Mouse (Mus musculus): ENCODE measurements around the gene Sbds.
"Not testable (repeated sequence)": the region's sequence is repeated elsewhere in the genome, so short reads cannot be mapped to it uniquely, and the experiment has no call there.

Gene Sbds

GRCm38 (mm10) chr5:130263454-130263853, 8.1 kb upstream of the Sbds start:
- in situ Hi-C loops (cut with MboI; ENCODE audit: low pct_unique_long_range_greater_than_20kb in 1 of 2, low sequenced_read_pairs in 2 of 2, unreplicated experiment in 1 of 2) = no loop called here

- in situ Hi-C loops (cut with MboI; ENCODE audit: low pct_unique_long_range_greater_than_20kb in 1 of 2, low sequenced_read_pairs in 2 of 2, unreplicated experiment in 1 of 2) = no loop called here
Measured at GRCm38 (mm10) chr5:130257303-130257702, 2.0 kb upstream of the Sbds start.

DNA sequence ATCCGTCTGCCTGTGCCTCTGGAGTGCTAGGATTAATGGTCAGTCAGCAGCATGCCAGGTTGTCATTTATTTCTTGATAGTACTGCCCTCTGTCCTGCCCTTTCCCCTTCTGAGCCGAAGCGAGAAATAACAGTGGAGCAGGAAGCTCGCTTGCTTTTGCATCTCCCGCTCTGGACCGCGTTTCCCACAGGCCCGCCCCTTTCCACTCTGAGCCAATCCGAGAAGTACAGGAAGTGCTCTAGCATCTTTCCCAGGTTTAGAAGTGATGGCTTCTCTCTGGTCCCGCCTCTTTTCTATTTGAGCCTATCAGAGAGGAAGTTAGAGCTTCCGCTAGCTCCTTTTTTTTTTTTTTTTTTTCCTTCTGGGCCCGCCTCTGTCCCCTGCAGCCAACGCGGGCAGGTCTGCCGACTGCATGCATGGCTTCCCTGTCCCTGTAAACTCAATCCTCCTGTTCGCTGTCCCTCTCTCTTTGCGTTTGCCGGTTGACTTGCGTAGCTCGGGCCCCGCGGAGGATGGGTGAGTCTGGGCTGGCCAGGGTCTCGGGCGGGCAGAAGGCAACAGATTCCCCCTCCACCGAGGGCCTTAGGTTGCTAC, 1.4 kb upstream of the Sbds start:
- in situ Hi-C loops (cut with MboI; ENCODE audit: low pct_unique_long_range_greater_than_20kb in 1 of 2, low sequenced_read_pairs in 2 of 2, unreplicated experiment in 1 of 2) = no loop called here

- in situ Hi-C loops (cut with MboI; ENCODE audit: low pct_unique_long_range_greater_than_20kb in 1 of 2, low sequenced_read_pairs in 2 of 2, unreplicated experiment in 1 of 2) = not testable (repeated sequence)
Measured at GRCm38 (mm10) chr5:130255799-130256525, 632 bp upstream of the Sbds start.

DNA sequence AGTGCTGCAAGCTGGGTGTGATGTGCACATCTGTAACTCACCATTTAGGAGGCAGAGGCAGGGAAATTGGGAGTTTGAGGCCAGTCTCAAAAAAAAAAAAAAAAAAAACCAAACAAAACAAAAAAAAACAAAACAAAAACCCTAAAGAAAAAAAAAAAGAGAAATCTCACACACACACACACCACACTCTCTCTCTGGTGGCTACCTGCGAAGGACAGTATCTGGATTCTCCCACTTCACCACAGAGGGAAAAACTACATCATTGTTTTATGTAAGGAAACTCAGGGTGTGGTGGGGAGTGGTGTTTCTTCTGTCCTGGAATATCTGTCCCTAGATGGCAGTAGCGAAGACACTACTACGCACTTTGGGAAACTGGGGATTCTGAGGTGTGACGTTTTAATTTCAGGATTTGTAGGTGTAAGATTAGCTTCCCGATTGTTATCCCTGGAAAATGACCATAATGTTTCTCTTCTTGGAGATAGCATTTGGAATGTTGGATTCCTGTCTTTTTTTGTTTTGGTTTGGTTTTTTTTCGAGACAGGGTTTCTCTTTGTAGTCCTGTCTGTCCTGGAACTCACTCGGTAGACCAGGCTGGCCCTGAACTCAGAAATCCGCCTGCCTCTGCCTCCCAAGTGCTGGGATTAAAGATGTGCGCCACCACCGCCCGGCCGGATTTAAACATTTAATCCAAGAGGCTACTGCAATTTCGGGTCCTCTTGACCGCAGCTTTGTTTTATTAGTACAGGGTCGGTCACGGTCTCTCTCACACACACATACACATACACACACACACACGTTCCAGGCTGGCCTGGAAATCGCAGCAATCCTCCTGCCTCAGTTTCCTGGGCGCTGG, 940 bp downstream of the Sbds start:
- in situ Hi-C loops (cut with MboI; ENCODE audit: low pct_unique_long_range_greater_than_20kb in 1 of 2, low sequenced_read_pairs in 2 of 2, unreplicated experiment in 1 of 2) = no loop called here

GRCm38 (mm10) chr5:130247823-130248222, 7.5 kb downstream of the Sbds start:
- in situ Hi-C loops (cut with MboI; ENCODE audit: low pct_unique_long_range_greater_than_20kb in 1 of 2, low sequenced_read_pairs in 2 of 2, unreplicated experiment in 1 of 2) = no loop called here

GRCm38 (mm10) chr5:130241426-130241825, 13.9 kb downstream of the Sbds start:
- in situ Hi-C loops (cut with MboI; ENCODE audit: low pct_unique_long_range_greater_than_20kb in 1 of 2, low sequenced_read_pairs in 2 of 2, unreplicated experiment in 1 of 2) = no loop called here

- in situ Hi-C loops (cut with MboI; ENCODE audit: low pct_unique_long_range_greater_than_20kb in 1 of 2, low sequenced_read_pairs in 2 of 2, unreplicated experiment in 1 of 2) = no loop called here
Measured at GRCm38 (mm10) chr5:130239856-130240255, 15.5 kb downstream of the Sbds start.

- in situ Hi-C loops (cut with MboI; ENCODE audit: low pct_unique_long_range_greater_than_20kb in 1 of 2, low sequenced_read_pairs in 2 of 2, unreplicated experiment in 1 of 2) = no loop called here
Measured at GRCm38 (mm10) chr5:130239236-130239635, 16.1 kb downstream of the Sbds start.

DNA sequence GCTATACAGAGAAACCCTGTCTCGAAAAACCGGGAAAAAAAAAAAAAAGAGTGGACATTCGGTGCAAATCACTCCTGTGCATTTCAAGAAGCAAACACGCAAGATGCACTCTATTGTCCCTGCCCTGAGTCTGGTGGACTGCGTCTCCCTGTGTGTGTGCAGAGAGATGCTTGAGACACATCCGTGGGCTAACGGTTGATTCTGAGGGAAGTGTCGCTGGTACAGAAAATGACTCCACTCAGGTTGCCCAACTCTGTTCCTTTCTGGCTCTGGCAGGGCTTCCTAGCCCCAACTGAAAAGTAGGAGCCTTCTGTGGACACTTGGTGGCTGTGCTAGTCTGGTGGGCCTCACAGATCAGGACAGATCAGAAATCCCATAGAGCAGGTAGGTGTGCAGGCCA, 19.0 kb downstream of the Sbds start:
- in situ Hi-C loops (cut with MboI; ENCODE audit: low pct_unique_long_range_greater_than_20kb in 1 of 2, low sequenced_read_pairs in 2 of 2, unreplicated experiment in 1 of 2) = no loop called here

DNA sequence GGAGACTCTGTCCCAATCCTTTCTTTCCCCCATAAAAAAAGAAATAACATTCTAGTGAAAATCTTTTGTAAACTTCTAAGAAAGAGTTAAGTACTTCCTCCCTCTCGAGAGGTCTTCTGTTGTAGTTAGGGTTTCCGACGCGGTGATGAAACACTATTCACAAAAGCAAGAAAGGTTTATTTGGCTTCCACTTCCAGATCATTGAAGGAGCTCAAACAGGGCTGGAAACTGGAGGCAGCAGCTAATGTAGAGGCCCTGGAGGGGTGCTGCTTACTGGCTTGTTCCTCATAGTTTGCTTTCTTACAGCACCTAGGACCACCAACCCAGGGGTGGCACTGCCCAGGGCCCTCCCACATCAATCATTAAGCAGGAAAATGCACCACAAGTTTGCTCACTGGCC, 27.2 kb downstream of the Sbds start:
- in situ Hi-C loops (cut with MboI; ENCODE audit: low pct_unique_long_range_greater_than_20kb in 1 of 2, low sequenced_read_pairs in 2 of 2, unreplicated experiment in 1 of 2) = no loop called here

GRCm38 (mm10) chr5:130226790-130227189, 28.5 kb downstream of the Sbds start:
- in situ Hi-C loops (cut with MboI; ENCODE audit: low pct_unique_long_range_greater_than_20kb in 1 of 2, low sequenced_read_pairs in 2 of 2, unreplicated experiment in 1 of 2) = no loop called here

DNA sequence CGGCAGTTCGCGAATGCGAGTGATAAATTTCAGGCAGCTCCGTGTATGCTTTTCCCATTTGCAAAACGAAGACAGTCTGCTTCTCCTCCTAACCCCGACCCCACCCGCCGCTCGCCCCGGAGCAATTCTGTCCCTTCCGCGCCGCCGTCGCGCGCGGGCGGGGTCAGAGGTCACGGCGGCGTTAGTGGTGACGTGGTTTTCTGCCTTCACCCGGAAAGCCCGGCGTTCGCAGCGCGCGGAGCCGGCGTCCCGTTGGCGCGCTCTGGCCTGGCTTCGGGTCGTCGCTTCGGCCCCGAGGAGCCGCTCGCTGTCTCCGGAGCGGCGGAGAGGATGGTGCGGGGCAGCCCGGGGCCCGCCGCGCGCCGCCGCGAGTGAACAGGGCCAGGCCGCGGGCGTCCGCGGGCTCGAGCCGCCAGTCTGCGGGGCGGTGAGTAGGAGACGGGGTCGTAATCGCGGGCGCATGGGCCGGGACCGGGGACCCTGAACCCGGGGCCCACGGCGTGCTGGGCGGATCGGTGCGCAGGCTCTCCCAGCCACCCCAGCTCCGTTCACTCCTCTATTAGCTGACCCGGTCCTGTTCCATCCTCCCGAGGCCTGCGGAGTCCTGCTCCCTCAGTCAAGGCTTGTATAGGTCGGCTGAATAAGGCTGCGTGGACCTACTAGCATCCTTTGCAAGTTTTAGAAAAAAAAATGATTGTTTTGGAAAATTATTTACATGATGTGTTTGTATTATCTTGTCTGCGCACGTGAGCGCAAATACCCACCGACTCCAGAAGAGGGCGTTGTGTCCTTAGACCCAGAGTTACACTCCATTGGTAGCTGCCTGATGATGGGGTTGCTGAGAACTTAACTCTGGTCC, 33.0 kb downstream of the Sbds start:
- in situ Hi-C loops (cut with MboI; ENCODE audit: low pct_unique_long_range_greater_than_20kb in 1 of 2, low sequenced_read_pairs in 2 of 2, unreplicated experiment in 1 of 2) = no loop called here

- in situ Hi-C loops (cut with MboI; ENCODE audit: low pct_unique_long_range_greater_than_20kb in 1 of 2, low sequenced_read_pairs in 2 of 2, unreplicated experiment in 1 of 2) = no loop called here
Measured at GRCm38 (mm10) chr5:130221760-130222145, 33.6 kb downstream of the Sbds start.

DNA sequence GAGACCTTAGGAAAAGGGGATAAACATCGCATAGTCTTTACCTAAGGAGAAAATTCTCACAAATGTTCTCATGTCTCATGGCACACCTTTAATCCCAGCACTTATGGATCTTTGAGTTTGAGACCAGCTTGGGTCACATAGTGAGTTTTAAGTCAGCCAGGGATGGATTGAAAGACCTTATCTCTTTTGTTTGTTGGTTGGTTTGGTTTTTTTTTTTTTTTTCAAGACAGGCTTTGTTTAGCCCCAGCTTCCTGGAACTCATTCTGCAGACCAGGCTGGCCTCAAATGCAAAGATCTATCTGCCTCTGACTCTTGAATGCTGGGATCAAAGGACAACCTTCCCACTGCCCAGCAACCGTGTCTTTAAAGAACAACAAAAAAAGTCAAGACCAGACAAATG, 34.0 kb downstream of the Sbds start:
- in situ Hi-C loops (cut with MboI; ENCODE audit: low pct_unique_long_range_greater_than_20kb in 1 of 2, low sequenced_read_pairs in 2 of 2, unreplicated experiment in 1 of 2) = no loop called here

GRCm38 (mm10) chr5:130218336-130218735, 37.0 kb downstream of the Sbds start:
- in situ Hi-C loops (cut with MboI; ENCODE audit: low pct_unique_long_range_greater_than_20kb in 1 of 2, low sequenced_read_pairs in 2 of 2, unreplicated experiment in 1 of 2) = no loop called here

DNA sequence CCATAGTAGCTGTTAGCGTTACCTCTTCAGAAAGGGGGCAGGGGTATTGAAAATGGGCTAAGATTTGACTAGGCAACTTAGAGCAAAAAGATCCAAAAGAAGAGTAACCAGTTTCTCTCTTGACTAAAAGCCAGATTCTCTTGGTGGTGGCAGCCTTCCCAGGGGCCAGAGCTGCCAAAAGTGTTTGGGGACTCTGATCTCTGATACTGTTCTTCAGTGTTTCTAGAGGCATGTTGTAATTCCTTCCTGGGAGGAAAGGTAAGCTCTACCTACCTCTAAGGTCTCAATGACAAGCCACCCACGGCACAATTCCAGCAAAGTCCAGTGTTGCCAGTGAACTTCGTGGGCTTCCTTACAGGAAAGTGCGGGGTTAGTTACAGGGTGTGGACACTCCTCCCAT, 37.9 kb downstream of the Sbds start:
- in situ Hi-C loops (cut with MboI; ENCODE audit: low pct_unique_long_range_greater_than_20kb in 1 of 2, low sequenced_read_pairs in 2 of 2, unreplicated experiment in 1 of 2) = no loop called here

DNA sequence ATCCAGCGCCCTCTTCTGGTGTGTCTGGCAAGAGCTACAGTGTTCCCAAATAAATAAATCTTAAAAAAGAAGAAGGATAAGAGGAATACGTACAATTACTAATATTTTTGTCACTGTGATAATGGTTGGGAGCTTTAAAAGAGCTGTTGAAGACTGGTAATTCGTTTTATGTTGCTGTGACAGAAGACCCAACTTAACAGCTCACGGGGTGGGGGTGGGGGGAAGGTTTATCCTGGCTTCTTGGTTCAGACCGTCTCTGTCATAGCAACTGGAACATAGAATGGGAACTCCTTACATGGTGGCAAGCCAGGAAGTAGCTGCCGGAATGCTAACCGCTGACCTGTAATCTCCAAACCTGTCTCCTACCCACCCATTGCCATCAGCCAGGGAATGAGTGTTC, 38.5 kb downstream of the Sbds start, which contains the start of gene Tmem248:
Gene Tmem248, plus strand, starts transcription at position 301 of the 400 bp plus-strand sequence.
- in situ Hi-C loops (cut with MboI; ENCODE audit: low pct_unique_long_range_greater_than_20kb in 1 of 2, low sequenced_read_pairs in 2 of 2, unreplicated experiment in 1 of 2) = no loop called here

- in situ Hi-C loops (cut with MboI; ENCODE audit: low pct_unique_long_range_greater_than_20kb in 1 of 2, low sequenced_read_pairs in 2 of 2, unreplicated experiment in 1 of 2) = no loop called here
Measured at GRCm38 (mm10) chr5:130212956-130213355, 42.4 kb downstream of the Sbds start.
